Mouse (Mus musculus): ENCODE measurements around the gene Tfcp2.

The Tfcp2 gene

GRCm38 (mm10) chr15:100485576-100485975, 66.2 kb downstream of the Tfcp2 start:
- no peak for ATAC-seq (ENCODE audit: low TSS enrichment)

DNA sequence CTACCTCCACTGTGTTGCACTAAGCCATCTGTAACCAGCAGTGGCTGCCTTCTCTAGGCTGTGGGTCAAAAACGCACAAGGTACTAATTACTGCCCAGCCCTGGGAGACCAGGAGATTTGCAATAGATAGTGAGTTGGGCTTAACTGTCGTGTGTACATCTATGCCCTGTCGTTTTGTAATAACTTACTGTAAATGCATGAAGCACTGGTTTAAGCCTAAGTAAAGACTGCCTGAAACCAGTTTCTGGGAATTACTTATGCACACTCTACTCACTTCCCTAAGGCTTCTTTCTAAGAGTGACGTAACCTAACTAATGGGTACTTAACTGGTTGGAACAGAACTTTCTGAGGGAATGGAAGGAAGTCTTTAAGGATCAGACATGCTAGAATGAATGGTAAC, 72.9 kb downstream of the Tfcp2 start:
- no peak for ATAC-seq (ENCODE audit: low TSS enrichment)

- ATAC-seq (ENCODE audit: low TSS enrichment), result no peak
Measured at GRCm38 (mm10) chr15:100478351-100478750, 73.5 kb downstream of the Tfcp2 start.

GRCm38 (mm10) chr15:100473926-100474503, 77.8 kb downstream of the Tfcp2 start:
- no peak for ATAC-seq (ENCODE audit: low TSS enrichment)

- ATAC-seq (ENCODE audit: low TSS enrichment), result no peak
Measured at GRCm38 (mm10) chr15:100470037-100470436, 81.8 kb downstream of the Tfcp2 start.

DNA sequence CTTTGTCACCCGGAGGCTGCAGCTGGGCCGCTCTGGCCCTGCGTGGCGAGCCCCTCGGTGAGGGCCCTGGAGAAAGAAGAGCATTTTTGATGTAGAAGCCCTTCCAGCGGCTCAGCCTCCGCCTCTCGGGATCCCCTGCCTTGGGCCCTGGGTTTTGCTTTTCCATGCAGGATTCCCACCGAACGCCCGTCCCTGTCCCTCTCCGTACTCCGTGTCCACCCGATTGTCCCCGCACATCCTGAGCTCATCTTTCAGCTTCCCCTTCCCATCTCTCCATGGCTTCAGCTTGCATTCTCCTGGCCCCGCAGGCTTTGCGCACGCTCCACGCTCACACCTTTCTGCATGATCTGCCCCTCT, 82.6 kb downstream of the Tfcp2 start:
- ATAC-seq (ENCODE audit: low TSS enrichment), result peak; percentile 24; the same call in 1 of the 2 replicates

DNA sequence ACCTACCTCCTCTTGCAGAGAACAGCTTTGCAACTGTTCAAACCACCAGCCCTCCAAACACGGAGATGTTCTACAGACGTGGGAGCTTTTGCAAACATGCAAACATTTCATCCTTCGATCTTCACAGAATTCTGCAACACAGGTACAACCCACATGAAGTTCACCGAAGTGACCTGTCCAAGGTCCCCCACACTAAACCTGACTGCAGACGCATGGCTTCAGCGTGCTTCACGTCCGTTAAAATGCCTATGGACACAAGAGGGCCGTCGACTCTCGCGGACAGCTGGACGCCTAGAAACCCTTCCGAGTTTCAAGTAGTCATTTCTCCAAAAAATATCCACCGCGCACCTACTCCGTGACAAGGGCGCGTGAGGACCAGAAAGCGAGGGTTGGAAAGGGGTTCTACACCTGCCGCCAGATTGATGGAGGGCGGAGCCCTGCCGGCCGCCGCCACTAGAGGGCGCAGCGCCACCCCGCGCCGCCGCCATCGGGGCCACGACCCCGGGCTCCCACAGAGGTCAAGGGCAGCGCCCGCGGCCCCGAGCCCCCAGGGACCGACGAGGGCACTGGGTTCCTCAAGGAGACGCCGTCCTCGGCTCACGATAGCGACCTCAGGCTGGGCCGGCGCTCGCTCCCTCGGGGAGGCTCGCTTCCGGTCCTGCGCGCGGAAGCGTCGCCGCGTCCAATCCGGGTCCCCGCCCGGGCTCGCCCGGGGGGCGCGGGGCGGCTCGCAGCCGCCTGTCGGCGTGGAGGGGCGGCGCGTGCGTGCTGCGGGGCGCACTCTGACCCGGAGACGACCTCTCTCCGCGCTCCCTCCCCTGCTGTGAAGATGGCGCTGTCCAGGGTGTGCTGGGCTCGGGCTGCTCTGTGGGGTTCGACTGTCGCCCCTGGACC, 83.3 kb downstream of the Tfcp2 start, which contains the start of gene Letmd1:
Gene Letmd1 (plus strand): TSS at position 729 of the 894 bp plus-strand sequence.
- ATAC-seq (ENCODE audit: low TSS enrichment), result peak; percentile 92

- ATAC-seq (ENCODE audit: low TSS enrichment), result no peak
Measured at GRCm38 (mm10) chr15:100467738-100468137, 84.1 kb downstream of the Tfcp2 start.

- no peak for ATAC-seq (ENCODE audit: low TSS enrichment)
Measured at GRCm38 (mm10) chr15:100465432-100465831, 86.4 kb downstream of the Tfcp2 start.

DNA sequence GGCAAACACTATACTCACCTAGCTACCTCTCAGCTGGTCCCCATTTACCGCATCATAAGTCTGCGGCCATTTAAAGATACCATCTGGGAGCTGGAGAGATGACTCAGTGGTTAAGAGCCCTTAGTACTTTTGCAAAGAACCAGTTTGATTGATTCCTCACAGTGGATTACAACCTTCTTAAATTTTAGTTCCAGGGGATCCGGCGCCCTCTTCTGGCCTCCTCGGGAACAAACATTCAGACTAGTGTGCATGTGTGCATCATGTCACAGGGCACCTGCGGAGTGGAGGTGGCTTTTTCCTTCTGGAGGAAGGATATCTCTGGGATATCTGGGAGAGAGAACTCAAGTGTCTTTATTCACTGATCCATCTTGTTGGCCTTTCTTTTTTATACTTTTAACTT, 88.1 kb downstream of the Tfcp2 start:
- peak; percentile 42 for ATAC-seq (ENCODE audit: low TSS enrichment)

DNA sequence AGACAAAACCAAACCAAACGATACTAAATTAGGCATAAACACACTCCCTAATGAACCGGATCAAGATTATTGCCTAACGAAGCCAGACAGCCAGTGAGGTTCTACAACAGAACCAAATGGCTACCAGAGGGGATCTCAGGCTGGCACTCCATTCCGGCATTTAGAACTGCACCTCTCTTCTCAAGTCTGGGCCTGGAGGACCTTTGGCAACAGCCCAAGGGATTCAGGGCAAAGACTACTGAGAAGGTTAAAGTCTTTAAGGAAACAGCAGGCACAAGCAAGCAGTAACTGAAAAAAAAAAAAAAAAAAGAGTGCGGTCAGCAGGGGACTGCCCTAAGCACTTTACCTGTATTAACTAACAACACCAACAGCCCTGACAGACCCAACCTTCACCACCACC, 89.7 kb downstream of the Tfcp2 start:
- ATAC-seq (ENCODE audit: low TSS enrichment), result no peak

DNA sequence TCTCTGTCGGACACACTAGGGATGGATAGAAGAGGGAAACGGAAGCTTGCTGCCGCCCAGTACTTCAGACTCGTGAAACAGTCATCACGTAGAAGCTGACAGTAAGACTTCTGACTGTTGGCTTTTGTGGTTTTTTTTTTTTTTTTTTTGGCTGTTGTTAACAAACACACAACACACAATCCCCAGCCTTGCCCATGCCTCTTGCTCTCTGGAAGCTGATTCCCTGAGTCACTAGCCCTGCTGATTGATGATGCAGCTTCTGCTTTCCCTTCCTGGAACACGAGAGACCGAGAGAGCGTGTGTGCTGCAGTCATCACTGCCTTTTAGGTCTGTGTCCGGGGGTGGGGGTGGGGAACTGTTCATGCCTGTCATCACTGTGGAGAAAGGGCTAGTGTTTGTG, 90.2 kb downstream of the Tfcp2 start:
- no peak for ATAC-seq (ENCODE audit: low TSS enrichment)

- ATAC-seq (ENCODE audit: low TSS enrichment), result no peak
Measured at GRCm38 (mm10) chr15:100460942-100461341, 90.9 kb downstream of the Tfcp2 start.

- ATAC-seq (ENCODE audit: low TSS enrichment), result 0 out of 2 replicates have a peak, but pooled peaks have one; percentile 31
Measured at GRCm38 (mm10) chr15:100458055-100458454, 93.8 kb downstream of the Tfcp2 start.

DNA sequence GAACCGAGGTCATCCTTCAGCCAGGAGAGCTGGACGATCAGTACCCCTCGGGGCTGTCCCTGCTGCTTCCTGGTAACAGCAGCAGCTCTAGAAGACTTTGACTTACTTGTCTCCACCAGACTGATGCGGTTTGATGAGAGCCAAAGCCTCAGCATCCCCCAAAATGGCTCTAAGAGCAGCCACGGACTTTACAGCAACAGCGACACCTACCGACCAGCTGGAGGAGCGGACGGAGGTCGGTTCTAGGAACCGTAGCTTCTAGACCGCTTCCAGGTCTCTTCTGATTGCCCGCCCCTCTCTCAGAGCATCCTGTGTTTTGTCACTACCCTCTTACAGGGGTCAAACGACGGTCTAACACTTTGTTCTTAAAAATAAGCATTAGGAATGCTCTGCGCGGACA, 94.5 kb downstream of the Tfcp2 start:
- ATAC-seq (ENCODE audit: low TSS enrichment), result peak; percentile 92

GRCm38 (mm10) chr15:100456356-100456991, 95.3 kb downstream of the Tfcp2 start:
- ATAC-seq (ENCODE audit: low TSS enrichment), result no peak

DNA sequence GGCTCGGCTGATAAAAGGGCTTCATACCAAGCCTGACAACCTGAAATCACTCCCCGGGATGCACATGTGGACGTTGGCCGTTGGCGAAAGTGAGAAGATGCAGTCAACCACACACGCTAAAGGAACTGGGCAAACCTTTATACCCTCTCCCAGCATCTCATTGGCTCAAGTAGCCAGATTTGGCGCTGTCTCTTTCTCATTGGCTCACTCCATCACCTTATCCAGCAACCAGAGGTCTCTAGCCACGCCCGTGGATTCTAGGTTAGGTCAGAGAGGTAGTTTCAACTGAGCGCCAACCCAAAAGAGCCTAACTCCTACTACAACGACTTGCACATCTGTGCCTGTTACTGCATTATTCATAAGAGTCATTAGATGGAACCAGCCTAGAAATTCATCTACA, 99.3 kb downstream of the Tfcp2 start:
- ATAC-seq (ENCODE audit: low TSS enrichment), result no peak

DNA sequence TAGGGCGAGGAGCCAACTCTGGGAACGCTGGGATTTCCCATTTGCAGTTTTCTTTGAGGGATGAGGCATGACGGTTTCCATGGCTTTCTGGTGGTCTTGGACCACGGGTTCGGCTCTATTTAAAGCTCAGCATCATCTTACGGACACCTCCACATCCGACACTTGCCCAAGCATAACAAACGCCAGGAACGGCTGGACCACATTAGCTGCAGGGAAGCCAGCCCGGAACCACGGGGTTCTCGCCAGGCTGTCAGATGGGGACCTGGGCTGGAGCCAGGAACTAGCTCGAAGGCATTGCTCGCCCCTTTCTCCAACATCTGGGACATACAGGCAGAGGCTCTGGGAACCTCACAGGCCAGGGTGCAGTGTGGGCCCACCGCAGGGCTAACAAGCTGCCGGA, 100.6 kb downstream of the Tfcp2 start:
- peak; percentile 65; the same call in 1 of the 2 replicates for ATAC-seq (ENCODE audit: low TSS enrichment)

DNA sequence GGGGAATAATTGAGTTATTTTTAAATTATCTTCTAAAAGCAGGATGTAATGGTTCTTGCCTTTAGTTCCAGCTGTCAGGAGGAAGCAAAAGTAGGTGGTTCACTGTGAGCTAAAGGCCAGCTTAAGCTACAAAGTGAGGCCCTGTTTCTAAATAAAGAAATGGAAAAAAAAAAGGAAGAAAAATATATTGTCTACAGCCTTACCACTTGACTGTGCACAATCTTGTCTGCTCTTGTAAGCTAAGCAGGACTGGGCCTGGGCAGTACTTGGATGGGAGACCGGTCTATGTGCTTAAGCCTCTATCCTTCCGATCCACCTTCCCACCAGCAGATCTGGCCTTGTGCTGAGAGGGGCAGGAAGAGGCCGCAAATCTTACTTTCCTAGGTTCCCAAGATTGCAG, 102.3 kb downstream of the Tfcp2 start:
- ATAC-seq (ENCODE audit: low TSS enrichment), result no peak

- no peak for ATAC-seq (ENCODE audit: low TSS enrichment)
Measured at GRCm38 (mm10) chr15:100448572-100448971, 103.2 kb downstream of the Tfcp2 start.

Data from frontal cortex, adult (tissue).